Mouse (Mus musculus) layer of hippocampus, adult 9-11 months (tissue): Measurements from ENCODE around the gene Celsr3.

Experiments
- DNase-seq: peaks from one replicate; pipeline ENCODE4 v3.0.0; 2022

Celsr3 gene

GRCm38 (mm10) chr9:108807674-108808073 lies 18.4 kb upstream of the Celsr3 start:
- DNase-seq = no peak

DNA sequence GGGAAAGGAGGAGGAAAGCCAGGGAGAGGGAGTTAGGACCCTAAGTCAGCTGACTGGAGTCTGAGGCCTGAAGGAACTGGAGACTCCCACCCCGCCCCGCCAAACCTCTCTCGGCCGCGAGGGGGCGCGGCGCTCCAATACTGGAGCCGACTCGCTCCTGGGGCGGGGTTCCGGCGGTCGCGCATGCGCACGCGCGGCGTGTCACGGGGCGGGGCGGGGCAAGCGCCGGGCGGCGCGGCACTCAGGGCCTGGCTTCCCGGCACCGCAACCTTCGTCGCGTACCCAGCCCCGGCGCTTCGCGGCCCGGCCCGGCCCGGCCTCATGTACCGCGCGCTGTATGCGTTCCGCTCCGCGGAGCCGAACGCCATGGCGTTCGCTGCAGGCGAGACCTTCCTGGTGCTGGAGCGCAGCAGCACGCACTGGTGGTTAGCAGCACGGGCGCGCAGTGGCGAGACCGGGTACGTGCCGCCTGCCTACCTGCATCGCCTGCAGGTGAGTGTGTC lies 17.9 kb upstream of the Celsr3 start, which contains the start of gene Nckipsd:
Gene Nckipsd, plus strand, starts transcription at position 206 of the 503 bp plus-strand sequence.
- DNase-seq = peak; percentile 92

DNA sequence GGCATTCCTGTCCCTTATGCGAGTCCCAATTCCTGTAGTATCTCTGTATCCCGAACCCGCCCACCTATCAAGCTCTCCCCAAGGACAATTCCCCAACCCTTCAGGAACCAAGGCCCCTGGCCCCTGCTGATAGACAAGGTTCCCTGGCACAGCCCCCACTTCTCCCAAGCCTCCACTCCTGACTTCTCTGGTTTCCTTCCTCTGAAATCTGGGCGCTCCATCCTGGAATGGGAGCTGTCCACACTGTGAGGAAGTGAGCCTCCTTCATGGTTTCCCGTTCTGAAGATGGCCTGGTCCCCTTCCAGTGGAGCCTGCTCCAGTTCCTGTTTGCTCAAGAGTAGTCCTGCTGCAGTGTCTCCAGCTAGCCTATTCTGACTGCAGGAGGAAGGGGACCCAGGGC lies 16.9 kb upstream of the Celsr3 start:
- DNase-seq = no peak

DNA sequence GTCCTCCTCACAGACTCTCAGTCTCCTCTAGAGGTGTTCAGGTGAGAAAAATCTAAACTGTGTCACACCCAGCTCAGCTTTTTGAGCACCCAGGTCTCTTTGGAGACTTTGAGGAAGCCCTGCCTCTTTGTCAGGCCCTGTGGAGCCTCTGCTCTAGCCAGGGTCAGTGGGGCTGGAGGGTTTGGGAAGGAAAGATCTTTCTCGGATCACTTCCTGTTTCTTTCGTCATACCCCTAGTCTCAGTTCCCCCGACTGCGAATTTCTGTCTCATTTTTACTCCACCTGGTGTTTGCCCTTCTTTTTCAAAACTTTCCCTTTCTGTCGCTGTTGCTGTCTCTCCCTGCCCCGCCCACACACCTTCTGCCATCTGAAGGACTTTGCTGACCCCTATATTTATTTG lies 16.4 kb upstream of the Celsr3 start:
- DNase-seq = no peak

GRCm38 (mm10) chr9:108810516-108810915 lies 15.6 kb upstream of the Celsr3 start:
- DNase-seq = no peak

- no peak for DNase-seq
Observed at GRCm38 (mm10) chr9:108815557-108815956, 10.6 kb upstream of the Celsr3 start.

DNA sequence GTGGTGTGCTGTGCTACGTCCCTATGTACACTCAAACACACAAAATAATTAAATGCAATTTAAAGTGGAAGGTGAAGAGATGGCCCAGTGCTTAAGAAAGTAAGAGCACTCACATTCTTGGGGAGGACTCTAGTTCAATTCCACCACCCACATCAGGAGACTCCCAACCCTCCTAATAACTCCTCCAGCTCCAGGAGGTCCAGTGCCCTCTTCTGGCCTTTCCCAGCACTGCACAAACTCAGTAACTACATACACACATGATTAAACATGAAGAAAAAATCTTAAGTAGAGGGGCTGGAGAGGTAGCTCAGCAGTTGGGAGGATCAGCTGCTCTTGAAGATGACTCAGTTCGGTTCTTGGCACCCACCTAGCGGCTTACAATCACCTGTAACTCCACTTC lies 6.6 kb upstream of the Celsr3 start:
- DNase-seq = no peak

DNA sequence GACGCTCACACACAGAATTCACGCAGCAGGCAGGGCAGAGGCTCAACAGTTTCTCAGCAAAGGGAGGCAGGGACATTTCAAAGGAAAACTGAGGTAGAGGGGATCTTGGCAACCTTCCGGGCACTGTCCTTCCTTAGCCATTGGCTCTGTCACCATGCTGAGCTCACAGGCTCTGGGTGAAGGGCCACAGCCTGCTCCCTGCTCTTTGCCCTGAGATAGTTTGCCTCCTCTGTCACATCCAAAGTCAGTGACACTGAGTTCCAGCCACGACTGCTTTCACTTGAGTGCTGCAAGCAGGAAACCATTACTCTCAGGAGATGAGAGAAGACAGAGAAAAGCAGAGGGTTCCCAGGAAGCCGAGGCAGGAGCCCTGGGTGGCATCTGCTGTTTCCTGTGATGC lies 6.0 kb upstream of the Celsr3 start:
- no peak for DNase-seq

- no peak for DNase-seq
Observed at GRCm38 (mm10) chr9:108824144-108824685, 1.9 kb upstream of the Celsr3 start.

- peak; percentile 95 for DNase-seq
Observed at GRCm38 (mm10) chr9:108824755-108825413, 1.2 kb upstream of the Celsr3 start.

DNA sequence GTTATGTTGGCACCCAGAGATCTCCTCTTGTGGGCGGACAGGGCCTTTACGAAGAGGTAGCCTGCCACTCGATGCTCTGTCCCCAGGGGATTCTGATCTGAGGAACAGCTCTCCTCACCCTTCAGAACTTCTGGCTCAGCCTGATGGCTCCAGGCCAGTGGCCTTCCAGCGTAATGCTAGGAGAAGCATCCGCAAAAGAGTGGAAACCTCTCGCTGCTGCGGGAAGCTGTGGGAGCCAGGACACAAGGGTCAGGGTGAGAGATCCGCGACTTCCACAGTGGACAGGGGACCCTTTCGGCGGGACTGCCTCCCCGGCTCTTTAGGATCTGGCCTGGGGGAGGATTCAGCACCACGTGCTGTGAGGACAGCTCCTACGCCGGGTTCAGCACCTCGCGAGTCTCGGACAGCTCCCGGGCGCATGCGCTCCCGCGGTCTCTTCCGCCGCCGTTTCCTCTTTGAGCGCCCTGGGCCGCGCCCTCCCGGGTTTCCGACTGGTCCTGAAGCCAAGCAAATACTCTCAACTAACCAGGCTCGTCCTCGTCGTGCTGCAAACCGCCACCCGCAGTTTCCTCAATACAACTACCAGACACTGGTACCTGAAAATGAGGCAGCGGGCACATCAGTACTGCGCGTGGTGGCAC lies 700 bp downstream of the Celsr3 start:
- DNase-seq = no peak

GRCm38 (mm10) chr9:108827454-108827853 lies 1.3 kb downstream of the Celsr3 start:
- DNase-seq = no peak

DNA sequence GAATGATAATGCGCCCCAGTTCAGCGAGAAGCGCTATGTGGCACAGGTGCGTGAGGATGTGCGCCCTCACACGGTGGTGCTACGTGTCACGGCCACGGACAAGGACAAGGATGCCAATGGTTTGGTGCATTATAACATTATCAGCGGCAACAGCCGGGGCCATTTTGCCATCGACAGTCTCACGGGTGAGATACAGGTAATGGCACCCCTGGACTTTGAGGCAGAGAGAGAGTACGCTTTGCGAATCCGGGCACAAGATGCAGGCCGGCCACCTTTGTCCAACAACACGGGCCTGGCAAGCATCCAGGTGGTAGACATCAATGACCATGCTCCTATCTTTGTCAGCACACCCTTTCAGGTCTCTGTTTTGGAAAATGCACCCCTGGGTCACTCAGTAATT lies 1.8 kb downstream of the Celsr3 start:
- no peak for DNase-seq

DNA sequence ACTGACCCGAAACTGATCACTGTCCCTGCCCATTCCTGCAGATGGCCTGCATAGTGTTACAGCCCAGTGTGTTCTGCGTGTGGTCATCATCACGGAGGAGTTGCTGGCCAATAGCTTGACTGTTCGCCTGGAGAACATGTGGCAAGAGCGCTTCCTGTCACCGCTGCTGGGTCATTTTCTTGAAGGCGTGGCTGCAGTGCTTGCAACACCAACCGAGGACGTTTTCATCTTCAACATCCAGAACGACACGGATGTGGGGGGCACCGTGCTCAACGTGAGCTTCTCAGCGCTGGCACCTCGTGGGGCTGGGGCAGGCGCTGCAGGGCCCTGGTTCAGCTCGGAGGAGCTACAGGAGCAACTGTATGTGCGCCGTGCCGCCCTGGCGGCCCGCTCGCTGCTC lies 5.5 kb downstream of the Celsr3 start:
- DNase-seq = no peak

- DNase-seq = peak; percentile 92
Observed at GRCm38 (mm10) chr9:108832390-108833108, 6.4 kb downstream of the Celsr3 start.

- peak; percentile 72 for DNase-seq
Observed at GRCm38 (mm10) chr9:108842989-108843388, 16.9 kb downstream of the Celsr3 start.

GRCm38 (mm10) chr9:108845390-108845789 lies 19.3 kb downstream of the Celsr3 start:
- DNase-seq = no peak

GRCm38 (mm10) chr9:108847374-108847773 lies 21.3 kb downstream of the Celsr3 start:
- DNase-seq = no peak

GRCm38 (mm10) chr9:108848419-108848818 lies 22.3 kb downstream of the Celsr3 start:
- DNase-seq = no peak

- DNase-seq = no peak
Observed at GRCm38 (mm10) chr9:108852976-108853375, 26.9 kb downstream of the Celsr3 start, which contains the start of gene Slc26a6. Gene Slc26a6, plus strand, starts transcription at chr9:108853283.

GRCm38 (mm10) chr9:108853635-108854240 lies 27.6 kb downstream of the Celsr3 start:
- DNase-seq = peak; percentile 94

- peak; percentile 87 for DNase-seq
Observed at GRCm38 (mm10) chr9:108854241-108854696, 28.1 kb downstream of the Celsr3 start.

DNA sequence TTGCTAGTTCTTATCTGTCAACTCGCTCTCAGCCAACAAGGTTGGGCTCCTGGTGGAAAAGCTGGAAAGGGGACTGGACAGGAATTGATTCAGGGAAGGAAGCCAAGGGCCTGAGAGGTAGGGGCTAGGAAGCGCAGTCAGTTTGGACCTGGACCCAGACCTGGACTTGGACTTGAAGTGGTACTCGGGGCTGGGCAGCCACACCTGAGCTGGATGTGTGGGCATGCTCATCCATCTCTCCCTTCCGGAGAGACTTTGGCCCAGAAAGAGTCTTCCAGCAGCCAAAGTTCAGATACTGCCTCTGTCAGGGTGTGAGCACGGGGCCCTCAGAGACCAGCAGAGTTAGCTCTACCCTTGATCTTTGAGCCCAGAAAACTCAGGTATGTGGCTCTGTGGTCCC lies 29.2 kb downstream of the Celsr3 start:
- DNase-seq = no peak
